Mouse (Mus musculus) midbrain, embryonic 15.5 days (tissue): ENCODE results near the gene Zfp94. TPM values are rescaled to one million over a fixed set of nuclear protein-coding genes. Genes with fewer than 3 reads are reported as not detected.

Experiments used
- ATAC-seq: fragments of 200-750 bp; cut with Nextera tagmentation; replicated peaks from 2 replicates; pipeline ENCODE4 v1.8.0; 2017; ENCODE audit warnings: moderate TSS enrichment
- H3K27ac ChIP-seq: fragments of 300-500 bp; sonication (generic); 2 replicates; pipeline ENCODE4 v1.5.1; 2015; ENCODE audit warnings: mild to moderate bottlenecking, inconsistent platforms
- H3K27me3 ChIP-seq: fragments of 300-500 bp; sonication (generic); replicated peaks from 2 replicates; pipeline ENCODE4 v1.6.1; 2015; ENCODE audit warnings: inconsistent platforms
- H3K36me3 ChIP-seq: fragments of 300-500 bp; sonication (generic); replicated peaks from 2 replicates; pipeline ENCODE4 v1.6.1; 2015; ENCODE audit warnings: inconsistent platforms
- H3K4me1 ChIP-seq: fragments of 300-500 bp; sonication (generic); 2 replicates; pipeline ENCODE4 v1.6.1; 2015; ENCODE audit warnings: inconsistent platforms
- H3K4me2 ChIP-seq: fragments of 300-500 bp; sonication (generic); 2 replicates; pipeline ENCODE4 v1.6.1; 2015; ENCODE audit warnings: inconsistent platforms, mild to moderate bottlenecking, moderate library complexity
- H3K4me3 ChIP-seq: fragments of 300-500 bp; sonication (generic); 2 replicates; pipeline ENCODE4 v1.5.1; 2015; ENCODE audit warnings: mild to moderate bottlenecking, inconsistent platforms
- H3K9ac ChIP-seq: fragments of 300-500 bp; sonication (generic); 2 replicates; pipeline ENCODE4 v1.6.1; 2015; ENCODE audit warnings: mild to moderate bottlenecking, inconsistent platforms
- H3K9me3 ChIP-seq: fragments of 300-500 bp; sonication (generic); 2 replicates; pipeline ENCODE4 v1.6.1; 2016; ENCODE audit warnings: inconsistent platforms
- WGBS: fragments of 180-500 bp; shearing (Covaris S2); methylation state at CpG from one replicate; pipeline ENCODE4 v1.1.7; 2015; ENCODE audit warnings: mixed read lengths; 5-methylcytosine and 5-hydroxymethylcytosine counted together
- microRNA-seq: library from miRNA; unstranded; fragments of <30 nt; microRNA quantifications from one replicate; pipeline ENCODE4, GENCODE M21; 2016
- polyA plus RNA-seq: library from polyadenylated mRNA; unstranded; fragments of >200 nt; fragmentation: Nextera tagmentation; extraction: Ambion mirVana; gene quantifications from 2 replicates; pipeline ENCODE4 v1.2.1, GENCODE M21; 2015

Zfp94 gene
- polyA plus RNA-seq, 1 experiment from 2014 or later = 23.6 TPM

DNA sequence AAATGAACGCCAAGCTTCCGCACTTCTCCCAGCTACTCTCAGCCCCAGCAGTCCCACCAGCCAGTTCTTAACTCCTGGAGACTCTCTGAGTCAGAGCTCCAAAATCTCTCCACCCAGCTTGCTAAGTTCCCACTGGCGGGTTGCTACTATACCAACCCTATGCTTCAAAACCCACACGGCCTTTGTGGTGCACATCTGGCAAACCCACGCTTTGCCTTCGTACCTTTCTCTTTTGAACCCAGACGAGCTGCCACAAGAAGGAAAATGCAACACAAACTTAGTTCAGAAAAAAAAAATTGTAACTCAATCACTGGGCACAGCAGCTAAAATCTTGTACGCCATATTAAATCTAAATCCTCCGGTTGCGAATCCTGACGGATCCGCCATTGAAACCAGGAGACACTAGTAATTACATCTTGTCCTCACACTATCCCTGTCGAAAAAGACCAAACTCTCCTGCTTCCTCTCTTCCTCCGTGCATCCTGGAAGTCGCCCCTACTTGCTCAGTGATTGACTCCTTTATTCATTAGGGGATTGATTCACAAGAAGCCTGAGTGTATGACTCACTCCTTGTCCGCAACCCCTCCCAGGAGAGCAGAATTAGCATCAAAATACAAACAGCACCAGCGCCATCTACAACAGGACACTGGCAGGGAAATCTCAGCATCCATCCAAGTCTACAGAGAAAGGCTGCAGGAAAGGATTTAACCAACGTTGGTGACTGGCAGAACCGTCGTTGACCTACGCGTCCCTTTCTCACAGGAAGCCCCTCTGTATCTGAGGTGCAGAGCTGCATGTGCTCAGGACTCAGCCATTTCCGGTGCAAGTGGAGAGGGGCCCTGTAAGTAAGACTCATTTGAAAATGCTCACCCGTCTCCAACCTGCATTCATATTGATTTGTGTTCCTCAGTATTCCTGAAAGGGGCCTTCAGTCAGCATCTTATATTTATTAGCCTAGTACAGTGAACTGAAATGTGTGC, 48.0 kb downstream of the Zfp94 start:
- Histone ChIP-seq H3K4me1 (peaks cover 12% of the 10 kb centered on the region), H3K9me3 (no peaks in the 10 kb centered on the region), H3K9ac (no peak overlapping the region), H3K27ac (0 out of 2 replicates have a peak overlapping the region, but pooled peaks have one; percentile 0), H3K4me2 (no peak overlapping the region), H3K27me3 (no peaks in the 10 kb centered on the region), H3K4me3 (no peak overlapping the region), H3K36me3 (peaks cover 3% of the 10 kb centered on the region; the same call in 1 of the 2 replicates)
- WGBS = 64% methylated on average over 24 of the region's 24 CpGs
- no peak for ATAC-seq

- H3K36me3 ChIP-seq = peaks cover 20% of the 10 kb centered on the region
- no peak overlapping the region for H3K4me2 ChIP-seq
- no peaks in the 10 kb centered on the region for H3K9me3 ChIP-seq
- no peak for ATAC-seq
- H3K4me1 ChIP-seq = peaks cover 17% of the 10 kb centered on the region
- no peak overlapping the region for H3K4me3 ChIP-seq
- no peak overlapping the region for H3K27ac ChIP-seq
- H3K27me3 ChIP-seq = no peaks in the 10 kb centered on the region
- WGBS = 89% methylated on average over 4 of the region's 4 CpGs
- H3K9ac ChIP-seq = no peak overlapping the region
These were observed 56.5 kb downstream of the Zfp94 start for GRCm38 (mm10) chr7:24260000-24260312.

GRCm38 (mm10) chr7:24259306-24259999, 57.0 kb downstream of the Zfp94 start:
- no peak for ATAC-seq
- no peak overlapping the region for H3K4me3 ChIP-seq
- no peak overlapping the region for H3K9ac ChIP-seq
- H3K36me3 ChIP-seq = peaks cover 20% of the 10 kb centered on the region
- no peak overlapping the region for H3K4me2 ChIP-seq
- H3K27ac ChIP-seq = no peak overlapping the region
- no peaks in the 10 kb centered on the region for H3K9me3 ChIP-seq
- H3K4me1 ChIP-seq = peaks cover 19% of the 10 kb centered on the region
- no peaks in the 10 kb centered on the region for H3K27me3 ChIP-seq
- WGBS = 90% methylated on average over 13 of the region's 13 CpGs

- peak; percentile 93 for ATAC-seq
- WGBS = 19% methylated on average over 21 of the region's 21 CpGs
- peak within 1 kb of the TSS; percentile 64 for H3K27ac ChIP-seq
- peak within 1 kb of the TSS; percentile 49 for H3K4me3 ChIP-seq
- H3K9me3 ChIP-seq = no peaks in the 10 kb centered on the region
- 0 out of 2 replicates have a peak, but pooled peaks cover 1% of the 10 kb centered on the region for H3K36me3 ChIP-seq
- peak within 1 kb of the TSS; percentile 75 for H3K4me2 ChIP-seq
- H3K4me1 ChIP-seq = peaks cover 23% of the 10 kb centered on the region
- peak within 1 kb of the TSS; percentile 56 for H3K9ac ChIP-seq
- H3K27me3 ChIP-seq = no peaks in the 10 kb centered on the region
These were observed 61.6 kb downstream of the Zfp94 start, which contains the start of gene Zfp108 for GRCm38 (mm10) chr7:24254633-24255474. Gene Zfp108, plus strand, starts transcription at chr7:24254794.

DNA sequence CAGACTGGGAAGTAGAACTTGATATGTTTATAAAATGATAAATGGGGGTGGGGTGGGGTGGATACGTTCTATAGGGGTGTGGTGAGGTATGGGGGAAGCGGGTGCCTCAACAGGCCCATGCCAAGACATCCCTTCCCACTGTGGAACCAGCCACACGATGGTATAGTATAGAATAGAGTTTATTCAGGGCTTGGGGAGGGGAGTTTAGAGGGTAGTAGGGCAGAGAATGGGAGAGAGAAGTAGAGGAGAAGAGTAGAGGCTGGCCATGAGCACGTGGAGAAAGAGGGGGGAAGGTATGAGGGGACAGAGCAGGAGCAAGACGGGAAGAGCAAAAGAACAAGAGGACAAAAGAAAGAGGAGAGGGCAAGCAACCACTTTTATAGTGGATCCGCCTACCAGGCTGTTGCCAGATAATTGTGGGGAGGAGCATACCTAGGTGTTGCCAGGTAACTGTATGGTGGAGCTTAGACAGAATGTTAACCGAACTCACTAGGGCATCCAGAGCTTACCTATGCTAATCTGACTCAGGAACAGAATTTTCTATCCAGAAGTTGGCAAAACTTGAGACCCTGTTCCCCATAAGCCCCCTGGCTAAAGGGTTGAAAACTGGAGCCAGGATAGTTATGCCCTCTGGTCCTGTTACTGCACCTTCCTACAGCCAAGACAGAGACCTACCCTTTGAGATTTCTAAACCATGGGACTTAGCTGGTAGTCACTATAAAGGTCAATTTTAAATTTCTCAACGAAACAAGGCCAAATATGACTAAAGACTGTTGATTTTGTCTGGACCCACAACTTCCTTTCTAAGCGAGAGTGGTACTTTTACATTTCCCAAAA, 62.5 kb downstream of the Zfp94 start:
- peak overlapping the region; percentile 49 for H3K4me3 ChIP-seq
- H3K9ac ChIP-seq = no peak overlapping the region
- H3K27me3 ChIP-seq = no peaks in the 10 kb centered on the region
- no peaks in the 10 kb centered on the region for H3K36me3 ChIP-seq
- no peaks in the 10 kb centered on the region for H3K9me3 ChIP-seq
- ATAC-seq = peak; percentile 76
- no peak overlapping the region for H3K27ac ChIP-seq
- 62% methylated on average over 9 of the region's 9 CpGs for WGBS
- H3K4me2 ChIP-seq = peak overlapping the region; percentile 75
- peaks cover 23% of the 10 kb centered on the region for H3K4me1 ChIP-seq

Small RNA genes within 50 kb of the gene (microRNA-seq; reads per million reads assigned to microRNA genes)
- gene Gm27592 = not detected

Other genes starting within 250 kb of the Zfp94 start
- gene Zfp180, start 234.7 kb downstream of the Zfp94 start, polyA plus RNA-seq = 40.1 and 44.1 TPM in 2 replicates
- 11.3 TPM in 2 replicates for gene Zfp112, start 204.4 kb downstream of the Zfp94 start, polyA plus RNA-seq
- gene Zfp235, start 182.5 kb downstream of the Zfp94 start, polyA plus RNA-seq = 26.1 and 26.3 TPM in 2 replicates
- gene Zfp114, start 141.6 kb downstream of the Zfp94 start, polyA plus RNA-seq = 5.6 and 5.7 TPM in 2 replicates
- gene Zfp111, start 105.2 kb downstream of the Zfp94 start, polyA plus RNA-seq = 5.4 and 6.9 TPM in 2 replicates
- 5.2 and 5.9 TPM in 2 replicates for gene Zfp109, start 79.1 kb downstream of the Zfp94 start, polyA plus RNA-seq
- 7.0 and 7.9 TPM in 2 replicates for gene Zfp108, start 61.9 kb downstream of the Zfp94 start, polyA plus RNA-seq
- gene Zfp93, start 46.2 kb downstream of the Zfp94 start, polyA plus RNA-seq = 8.3 and 9.6 TPM in 2 replicates
- 47.2 and 48.6 TPM in 2 replicates for gene Zfp61, start 15.4 kb downstream of the Zfp94 start, polyA plus RNA-seq
- gene Tescl, start 17.3 kb upstream of the Zfp94 start, polyA plus RNA-seq = 0.48 TPM in 1 of 2 replicates, not detected in the other
- not detected in 2 replicates for gene Lypd5, start 32.5 kb upstream of the Zfp94 start, polyA plus RNA-seq
- 0.92 and 1.1 TPM in 2 replicates for gene Kcnn4, start 53.6 kb upstream of the Zfp94 start, polyA plus RNA-seq
- 38.4 and 40.3 TPM in 2 replicates for gene Smg9, start 83.0 kb upstream of the Zfp94 start, polyA plus RNA-seq
- gene Irgc1, start 135.6 kb upstream of the Zfp94 start, polyA plus RNA-seq = not detected in 2 replicates
- gene Plaur, start 145.8 kb upstream of the Zfp94 start, polyA plus RNA-seq = 1.6 and 1.9 TPM in 2 replicates
- 79.2 and 81.1 TPM in 2 replicates for gene Cadm4, start 165.4 kb upstream of the Zfp94 start, polyA plus RNA-seq
- 336 and 344 TPM in 2 replicates for gene Zfp428, start 190.3 kb upstream of the Zfp94 start, polyA plus RNA-seq
- 2.1 and 2.2 TPM in 2 replicates for gene AC161166.1, start 195.8 kb upstream of the Zfp94 start, polyA plus RNA-seq
- 31.8 and 33.2 TPM in 2 replicates for gene Irgq, start 214.0 kb upstream of the Zfp94 start, polyA plus RNA-seq
- not detected in 2 replicates for gene Pinlyp, start 229.5 kb upstream of the Zfp94 start, polyA plus RNA-seq
- 67.1 and 76.5 TPM in 2 replicates for gene Xrcc1, start 229.6 kb upstream of the Zfp94 start, polyA plus RNA-seq